Mouse (Mus musculus) liver, postnatal 0 days (tissue): ENCODE measurements around the gene Plcb3.

Experiments
- CTCF ChIP-seq: sonication (generic); IDR thresholded peaks from 2 replicates; pipeline ENCODE4 v1.5.1; 2016; ENCODE audit warnings: antibody characterized with exemption, low read depth
- EP300 ChIP-seq: IDR thresholded peaks from 2 replicates; pipeline ENCODE4 v1.6.1; 2016; ENCODE audit warnings: antibody characterized with exemption, low read depth, mild to moderate bottlenecking

- TF ChIP-seq CTCF (no peak), EP300 (no peak)
Measured at GRCm38 (mm10) chr19:6907094-6907493, 69.2 kb downstream of the Plcb3 start.
